Mouse (Mus musculus) CH12.LX (cell line): ENCODE data around the gene Trappc2. TPM values are rescaled to one million over a fixed set of nuclear protein-coding genes. Genes with fewer than 3 reads are reported as not detected.

Source experiments
- DNase-seq: peaks from one replicate; pipeline ENCODE4 v3.0.0-alpha.2; 2013; ENCODE audit errors: extremely low read depth
- H3K27ac ChIP-seq: 2 replicates; pipeline ENCODE4 v1.5.1; 2012; ENCODE audit warnings: low read depth, mild to moderate bottlenecking, control low read depth, moderate library complexity; ENCODE audit not compliant: insufficient read depth
- H3K27me3 ChIP-seq: replicated peaks from 2 replicates; pipeline ENCODE3; 2012; ENCODE audit warnings: inconsistent platforms
- H3K36me3 ChIP-seq, 2 experiments: replicated peaks in 1 of 2; 2 replicates each; pipeline versions ENCODE3 to v1.6.1; 2012; ENCODE audit warnings: inconsistent platforms in 1 of 2, low read length in 1 of 2, mild to moderate bottlenecking in 1 of 2, mixed read lengths in 1 of 2, moderate library complexity in 1 of 2; ENCODE audit not compliant: control insufficient read depth in 1 of 2, insufficient read depth in 1 of 2
- H3K4me1 ChIP-seq, 2 experiments: 2 replicates each; pipeline ENCODE4 v1.6.1; 2012; ENCODE audit warnings: inconsistent platforms in 1 of 2, moderate library complexity in 1 of 2; ENCODE audit not compliant: insufficient read depth in 2 of 2, control insufficient read depth in 1 of 2
- H3K4me2 ChIP-seq: 2 replicates; pipeline ENCODE4 v1.6.1; 2012; ENCODE audit warnings: low read depth, mild to moderate bottlenecking, control low read depth; ENCODE audit not compliant: poor library complexity, insufficient read depth, severe bottlenecking
- H3K4me3 ChIP-seq, 3 experiments: fragments of 150-350 bp in 1 of 3; sonication (generic) in 1 of 3; replicated peaks in 1 of 3; 2 replicates each; pipeline versions ENCODE3 to v1.5.1; 2011 to 2012; ENCODE audit warnings: low read depth in 2 of 3, low read length in 2 of 3, mild to moderate bottlenecking in 2 of 3, moderate library complexity in 2 of 3, control low read depth in 1 of 3, improper control_type of control experiment in 1 of 3, inconsistent platforms in 1 of 3, mixed read lengths in 1 of 3; ENCODE audit not compliant: poor library complexity in 1 of 3
- H3K79me2 ChIP-seq: replicated peaks from 2 replicates; pipeline ENCODE4 v1.6.1; 2012; ENCODE audit warnings: mild to moderate bottlenecking, moderate library complexity; ENCODE audit not compliant: control insufficient read depth, poor library complexity, insufficient read depth, severe bottlenecking; ENCODE audit errors: extremely low read depth
- H3K9ac ChIP-seq: 2 replicates; pipeline ENCODE4 v1.6.1; 2012; ENCODE audit warnings: low read depth, mild to moderate bottlenecking, control low read depth, moderate library complexity; ENCODE audit not compliant: insufficient read depth
- H3K9me3 ChIP-seq: replicated peaks from 2 replicates; pipeline ENCODE3; 2012; ENCODE audit warnings: low read length, inconsistent platforms, mixed read lengths
- CHD2 ChIP-seq: IDR thresholded peaks from 2 replicates; pipeline ENCODE4 v1.6.1; 2011; ENCODE audit warnings: low read length, improper control_type of control experiment
- EP300 ChIP-seq: IDR thresholded peaks from 2 replicates; pipeline ENCODE4 v1.6.1; 2011; ENCODE audit warnings: low read length, improper control_type of control experiment
- ETS1 ChIP-seq: conservative IDR thresholded peaks from 2 replicates; pipeline ENCODE4 v1.6.1; 2012; ENCODE audit warnings: low read depth, mild to moderate bottlenecking, inconsistent platforms, low read length, improper control_type of control experiment, moderate library complexity
- KAT2A ChIP-seq: IDR thresholded peaks from 2 replicates; pipeline ENCODE4 v1.6.1; 2012; ENCODE audit warnings: low read length, improper control_type of control experiment, inconsistent platforms; ENCODE audit not compliant: insufficient replicate concordance
- MAX ChIP-seq: IDR thresholded peaks from 2 replicates; pipeline ENCODE4 v1.6.1; 2011; ENCODE audit warnings: low read length, improper control_type of control experiment
- MEF2A ChIP-seq: IDR thresholded peaks from 2 replicates; pipeline ENCODE4 v1.6.1; 2014; ENCODE audit warnings: low read depth, mild to moderate bottlenecking, inconsistent platforms, low read length, improper control_type of control experiment, borderline replicate concordance
- NELFE ChIP-seq: IDR thresholded peaks from 2 replicates; pipeline ENCODE4 v1.6.1; 2011; ENCODE audit warnings: low read depth, low read length, improper control_type of control experiment
- NRF1 ChIP-seq: IDR thresholded peaks from 2 replicates; pipeline ENCODE4 v1.6.1; 2014; ENCODE audit warnings: low read depth, mild to moderate bottlenecking, inconsistent platforms, low read length, improper control_type of control experiment, moderate library complexity
- PAX5 ChIP-seq: IDR thresholded peaks from 2 replicates; pipeline ENCODE4 v1.6.1; 2012; ENCODE audit warnings: low read length, inconsistent platforms, mixed read lengths
- POLR2AphosphoS2 ChIP-seq: IDR thresholded peaks from 2 replicates; pipeline ENCODE4 v1.6.1; 2011; ENCODE audit warnings: low read depth, low read length, improper control_type of control experiment
- RCOR1 ChIP-seq: conservative IDR thresholded peaks from 2 replicates; pipeline ENCODE4 v1.6.1; 2012; ENCODE audit warnings: low read depth, mild to moderate bottlenecking, inconsistent platforms, low read length, improper control_type of control experiment
- TBP ChIP-seq: conservative IDR thresholded peaks from 2 replicates; pipeline ENCODE4 v1.6.1; 2011; ENCODE audit warnings: low read depth, low read length, improper control_type of control experiment
- TCF12 ChIP-seq: IDR thresholded peaks from 2 replicates; pipeline ENCODE4 v1.6.1; 2014; ENCODE audit warnings: low read depth, mild to moderate bottlenecking, inconsistent platforms, low read length, improper control_type of control experiment
- USF1 ChIP-seq: IDR thresholded peaks from 2 replicates; pipeline ENCODE4 v1.6.1; 2014; ENCODE audit warnings: low read depth, mild to moderate bottlenecking, inconsistent platforms, low read length, improper control_type of control experiment
- USF2 ChIP-seq: conservative IDR thresholded peaks from 2 replicates; pipeline ENCODE4 v1.6.1; 2011; ENCODE audit warnings: low read depth, low read length, improper control_type of control experiment
- ZMIZ1 ChIP-seq: IDR thresholded peaks from 2 replicates; pipeline ENCODE4 v1.6.1; 2012; ENCODE audit warnings: low read depth, mild to moderate bottlenecking, inconsistent platforms, low read length, improper control_type of control experiment
- dilution Hi-C: fragments of 300-500 bp; cut with MboI; formaldehyde crosslinking; loops from 2 replicates; pipeline ENCODE4 v1.14.3; 2020; ENCODE audit warnings: low sequenced_read_pairs; ENCODE audit not compliant: extremely low pct_unique_long_range_greater_than_20kb, extremely low pct_ligation_motif_present
- in situ Hi-C: fragments of 300-500 bp; cut with MboI; formaldehyde crosslinking; loops from 3 replicates; pipeline ENCODE4 v1.14.3; 2019; ENCODE audit warnings: low sequenced_read_pairs, low pct_ligation_motif_present, low pct_unique_long_range_greater_than_20kb, mixed read lengths
- polyA plus RNA-seq: library from polyadenylated mRNA; unstranded; fragments of >175 nt; gene quantifications from 2 replicates; pipeline ENCODE4 v1.2.1, GENCODE M21; 2012; ENCODE audit warnings: low read depth; ENCODE audit not compliant: insufficient read length
- total RNA-seq, 2 experiments: library from RNA; depleted of rRNA; stranded (reverse); fragments of 300-350 nt in 1 of 2; fragments of >200 nt in 1 of 2; gene quantifications; 2 replicates each; pipeline ENCODE4 v1.2.3; 2012 to 2014

Trappc2 gene
- total and polyA plus RNA-seq, 3 experiments: 3.0 to 12.0 (median 5.1) TPM

GRCm38 (mm10) chrX:166472612-166473011 is 32.2 kb downstream of the Trappc2 start:
- no peak overlapping the region for H3K4me3 ChIP-seq
- H3K9ac ChIP-seq: no peak overlapping the region
- no peaks in the 10 kb centered on the region for H3K9me3 ChIP-seq
- in situ Hi-C loops (no loop called here), dilution Hi-C loops (no loop called here)
- TF ChIP-seq POLR2AphosphoS2: no peak
- no peak for TF ChIP-seq KAT2A
- TF ChIP-seq PAX5: no peak
- TF ChIP-seq RCOR1: no peak
- TF ChIP-seq ETS1: no peak
- TF ChIP-seq MEF2A: no peak
- TF ChIP-seq USF2: no peak
- TF ChIP-seq MAX: no peak
- no peak for TF ChIP-seq TBP
- peaks cover 4 to 54% of the 10 kb centered on the region in 2 experiments for H3K36me3 ChIP-seq
- no peak for DNase-seq
- H3K27ac ChIP-seq: no peak overlapping the region
- no peak overlapping the region for H3K4me2 ChIP-seq
- peaks cover 40% of the 10 kb centered on the region for H3K79me2 ChIP-seq
- peaks cover 4 to 24% of the 10 kb centered on the region in 2 experiments; a peak in 1 of 4 replicates for H3K4me1 ChIP-seq
- H3K27me3 ChIP-seq: no peaks in the 10 kb centered on the region

GRCm38 (mm10) chrX:166477393-166477792 is 37.0 kb downstream of the Trappc2 start:
- no peak overlapping the region for H3K27ac ChIP-seq
- no peak overlapping the region for H3K4me3 ChIP-seq
- no peaks in the 10 kb centered on the region for H3K9me3 ChIP-seq
- peak overlapping the region; percentile 29; the same call in 1 of the 2 replicates for H3K4me2 ChIP-seq
- dilution Hi-C loops: no loop called here
- in situ Hi-C loops: no loop called here
- H3K27me3 ChIP-seq: no peaks in the 10 kb centered on the region
- H3K9ac ChIP-seq: no peak overlapping the region
- H3K4me1 ChIP-seq: peaks cover 4 to 21% of the 10 kb centered on the region in 2 experiments; a peak in 1 of 4 replicates
- peaks cover 44% of the 10 kb centered on the region for H3K79me2 ChIP-seq
- H3K36me3 ChIP-seq: peaks cover 0 to 30% of the 10 kb centered on the region in 2 experiments
- DNase-seq: no peak
- TF ChIP-seq TCF12 (no peak), ZMIZ1 (no peak), EP300 (no peak), CHD2 (no peak), USF1 (no peak), NRF1 (no peak), NELFE (no peak), KAT2A (no peak)
- TF ChIP-seq, all 38 proteins: peak for 0
